Mouse (Mus musculus) left cerebral cortex, adult 2 months (tissue): ENCODE measurements around the gene Ankdd1a. TPM values are rescaled to one million over a fixed set of nuclear protein-coding genes. Genes with fewer than 3 reads are reported as not detected.

Experiments used
- DNase-seq, 2 experiments: peaks; one replicate each; pipeline ENCODE4 v3.0.0; 2021 to 2022; ENCODE audit warnings: low spot score in 2 of 2, mixed read lengths in 1 of 2; ENCODE audit errors: extremely low spot score in 1 of 2
- H3K27ac ChIP-seq: fragments of 200-600 bp; 2 replicates; pipeline ENCODE4 v1.8.1; 2022
- H3K4me3 ChIP-seq: fragments of 200-600 bp; 2 replicates; pipeline ENCODE4 v1.8.1; 2022
- CTCF ChIP-seq: fragments of 200-600 bp; IDR thresholded peaks from 2 replicates; pipeline ENCODE4 v1.8.1; 2022; ENCODE audit warnings: antibody characterized with exemption, mild to moderate bottlenecking, moderate library complexity
- intact Hi-C: fragments of 180-260 bp; cut with DNase I; formaldehyde crosslinking; loops from one replicate; pipeline ENCODE4 v1.15.1; 2025
- long read RNA-seq, 2 experiments: library from polyadenylated mRNA; stranded (forward); transcript quantifications; one replicate each; pipeline ENCODE4 v2.0.0; 2021; ENCODE audit warnings: borderline mapping rate in 2 of 2
- total RNA-seq, 2 experiments: library from RNA; stranded (reverse); gene quantifications; 2 replicates each; pipeline ENCODE4 v1.2.3; 2021

Gene Ankdd1a
- total RNA-seq, result 1 to 10 TPM; 2.7 to 3.5 TPM
- long read RNA-seq, experiment 1, partial matches to known transcripts, result 0 of 1 reads
- long read RNA-seq, experiment 1, other reads (novel, unspliced or antisense), result 1 of 1 reads
- long read RNA-seq, experiment 2, partial matches to known transcripts, result 0 of 1 reads
- long read RNA-seq, experiment 2, other reads (novel, unspliced or antisense), result 1 of 1 reads

GRCm38 (mm10) chr9:65519807-65520504 is at the start of gene Ankdd1a:
Ankdd1a (minus strand) TSS chr9:65520193.
- peak; percentile 60 to 62 for DNase-seq
- H3K27ac ChIP-seq, result no peak within 1 kb of the TSS
- intact Hi-C loops, result loop anchor here (5.0 kb wide), 1 partner anchor 142 kb away; no protein-coding TSS in a partner anchor
- peak within 1 kb of the TSS; percentile 19 for H3K4me3 ChIP-seq
- no peak for TF ChIP-seq CTCF

- TF ChIP-seq CTCF, result no peak
- DNase-seq, result no peak
- H3K27ac ChIP-seq, result no peak overlapping the region
- no peak overlapping the region for H3K4me3 ChIP-seq
- intact Hi-C loops, result no loop called here
Measured at GRCm38 (mm10) chr9:65569491-65569971, 49.5 kb upstream of the Ankdd1a start.

GRCm38 (mm10) chr9:65568787-65569186 is 48.8 kb upstream of the Ankdd1a start:
- intact Hi-C loops, result no loop called here
- no peak for DNase-seq
- no peak overlapping the region for H3K4me3 ChIP-seq
- TF ChIP-seq CTCF, result no peak
- H3K27ac ChIP-seq, result no peak overlapping the region

GRCm38 (mm10) chr9:65564698-65565097 is 44.7 kb upstream of the Ankdd1a start:
- intact Hi-C loops, result no loop called here
- no peak for TF ChIP-seq CTCF
- no peak overlapping the region for H3K27ac ChIP-seq
- H3K4me3 ChIP-seq, result no peak overlapping the region
- no peak for DNase-seq

DNA sequence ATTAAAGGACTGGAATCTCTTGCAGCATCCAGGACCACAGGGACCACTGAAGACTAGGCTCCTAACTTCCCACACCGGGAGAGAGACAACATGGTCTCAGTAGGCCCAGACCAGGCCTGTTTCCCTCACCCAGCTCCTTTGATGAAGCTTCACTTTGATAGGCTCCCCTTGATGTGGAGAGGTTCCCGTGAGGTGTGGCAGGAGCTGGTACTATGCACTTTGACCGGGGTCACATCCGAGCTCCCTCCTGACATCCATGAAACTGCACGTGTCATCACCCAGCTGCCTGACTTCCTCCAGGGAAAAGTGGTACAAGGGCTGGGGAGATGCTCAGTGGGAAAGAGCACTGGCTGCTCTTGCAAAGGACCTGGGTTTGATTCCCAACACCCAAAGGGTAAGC is 43.1 kb upstream of the Ankdd1a start:
- TF ChIP-seq CTCF, result no peak
- Histone ChIP-seq H3K4me3 (no peak overlapping the region), H3K27ac (peak overlapping the region; percentile 28)
- intact Hi-C loops, result no loop called here
- no peak for DNase-seq

DNA sequence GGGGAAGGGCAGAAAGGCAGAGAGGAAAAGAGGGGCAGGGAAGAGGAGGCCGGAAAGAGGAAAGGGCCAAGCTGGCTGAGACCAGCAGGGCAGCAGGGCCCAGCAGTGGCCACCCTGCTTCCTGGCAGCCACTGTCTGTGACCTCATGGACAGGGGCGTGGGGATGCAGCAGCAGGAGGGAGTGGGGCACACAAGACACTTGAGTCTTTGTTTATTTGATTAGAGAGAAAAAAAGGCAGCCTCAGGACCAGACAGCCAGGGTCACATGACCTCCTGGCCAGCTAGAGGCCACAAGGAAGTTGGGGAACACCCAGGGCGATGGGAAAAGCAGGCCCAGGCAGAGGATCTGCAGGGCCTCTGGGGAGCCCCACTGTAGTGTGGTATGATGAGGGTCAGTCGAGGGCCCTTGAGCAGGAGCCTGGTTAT is 42.1 kb upstream of the Ankdd1a start:
- H3K27ac ChIP-seq, result peak overlapping the region; percentile 13; the same call in 1 of the 2 replicates
- no peak for TF ChIP-seq CTCF
- intact Hi-C loops, result no loop called here
- no peak overlapping the region for H3K4me3 ChIP-seq
- DNase-seq, result peak; percentile 46 to 72

- intact Hi-C loops, result no loop called here
- TF ChIP-seq CTCF, result no peak
- Histone ChIP-seq H3K27ac (peak overlapping the region; percentile 13; the same call in 1 of the 2 replicates), H3K4me3 (no peak overlapping the region)
- DNase-seq, result peak in 1 of 2 experiments; percentile 20
Measured at GRCm38 (mm10) chr9:65561016-65561415, 41.0 kb upstream of the Ankdd1a start.

- no peak for DNase-seq
- no peak for TF ChIP-seq CTCF
- intact Hi-C loops, result no loop called here
- no peak overlapping the region for H3K27ac ChIP-seq
- no peak overlapping the region for H3K4me3 ChIP-seq
Measured at GRCm38 (mm10) chr9:65558806-65559205, 38.8 kb upstream of the Ankdd1a start.

GRCm38 (mm10) chr9:65556979-65557378 is 37.0 kb upstream of the Ankdd1a start:
- intact Hi-C loops, result no loop called here
- Histone ChIP-seq H3K27ac (no peak overlapping the region), H3K4me3 (no peak overlapping the region)
- TF ChIP-seq CTCF, result no peak
- DNase-seq, result no peak

- H3K27ac ChIP-seq, result no peak overlapping the region
- intact Hi-C loops, result no loop called here
- TF ChIP-seq CTCF, result no peak
- no peak for DNase-seq
- H3K4me3 ChIP-seq, result no peak overlapping the region
Measured at GRCm38 (mm10) chr9:65556349-65556748, 36.4 kb upstream of the Ankdd1a start.

DNA sequence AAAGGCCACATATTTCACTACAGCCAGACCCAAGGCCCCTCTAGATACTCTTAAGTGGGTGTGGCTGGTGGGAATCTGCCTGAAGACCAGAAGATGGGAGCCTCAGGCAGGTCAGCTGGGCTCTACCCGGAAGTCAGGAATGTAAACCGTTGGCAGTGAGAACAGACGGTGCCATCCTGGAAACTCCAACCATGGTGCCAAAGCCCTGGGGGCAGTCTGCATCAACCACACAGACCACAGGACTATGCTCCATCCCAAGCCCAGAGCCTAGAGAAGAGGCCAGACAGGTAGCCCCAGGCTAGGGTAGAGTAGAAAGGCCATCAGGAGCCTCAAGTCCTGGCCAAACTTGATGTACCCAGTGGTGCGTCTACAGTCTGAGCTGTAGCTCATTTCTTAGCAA is 35.6 kb upstream of the Ankdd1a start:
- no peak overlapping the region for H3K4me3 ChIP-seq
- TF ChIP-seq CTCF, result no peak
- no peak overlapping the region for H3K27ac ChIP-seq
- intact Hi-C loops, result no loop called here
- no peak for DNase-seq

DNA sequence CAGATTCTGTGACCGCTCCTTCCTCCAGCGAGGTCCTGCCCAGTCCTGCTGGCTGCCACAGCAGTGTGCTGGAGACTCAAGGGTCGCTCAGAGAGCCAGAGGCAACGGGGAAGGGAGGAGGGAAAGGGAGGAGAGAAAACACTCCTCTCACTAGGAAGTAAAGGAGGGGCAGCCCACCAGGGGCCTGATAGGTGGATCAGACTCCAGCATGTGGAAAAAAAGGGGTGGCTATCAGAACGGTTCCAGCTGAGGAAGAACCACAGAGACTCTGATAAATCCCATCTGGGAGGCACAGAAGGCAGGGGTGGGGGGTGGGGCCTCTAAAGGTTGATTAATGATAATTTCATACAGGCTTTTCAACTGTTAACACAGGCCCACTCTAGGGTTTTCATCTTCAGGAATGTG is 35.0 kb upstream of the Ankdd1a start:
- Histone ChIP-seq H3K27ac (no peak overlapping the region), H3K4me3 (no peak overlapping the region)
- no peak for TF ChIP-seq CTCF
- intact Hi-C loops, result no loop called here
- DNase-seq, result no peak
